Mouse (Mus musculus): ENCODE results near the gene Efhd2.

The Efhd2 gene

DNA sequence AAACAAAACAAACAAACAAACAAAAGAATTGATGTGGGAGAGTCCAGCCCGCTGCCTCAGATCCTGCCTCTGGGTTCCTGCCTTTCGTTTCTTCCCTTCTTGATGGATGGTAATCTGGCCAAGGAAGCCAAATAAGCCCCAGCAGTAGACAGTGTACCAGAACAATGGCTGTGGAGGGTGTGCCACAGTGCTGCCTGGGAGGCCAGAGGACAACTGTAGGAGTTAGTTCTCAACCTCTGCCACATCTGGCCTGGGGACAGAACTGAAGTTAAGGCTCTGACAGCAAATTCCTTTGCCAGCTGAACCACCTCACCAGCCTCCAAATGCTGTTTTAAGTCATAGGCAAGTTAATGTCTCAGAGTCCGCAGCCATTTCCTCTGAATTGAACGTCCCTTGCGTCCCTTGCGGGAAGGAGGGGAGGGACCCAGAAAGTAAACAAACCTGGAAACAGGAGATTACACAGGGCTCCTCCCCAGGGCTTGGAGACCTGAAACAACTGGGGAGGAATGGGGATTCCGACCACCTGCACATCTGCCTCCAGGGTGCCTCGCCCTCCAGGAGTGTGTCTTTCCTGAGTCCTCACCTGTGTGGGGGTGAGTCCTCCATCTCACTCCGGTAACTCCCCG lies 6.7 kb upstream of the Efhd2 start:
- WGBS = 69% methylated on average over 10 of the region's 10 CpGs

DNA sequence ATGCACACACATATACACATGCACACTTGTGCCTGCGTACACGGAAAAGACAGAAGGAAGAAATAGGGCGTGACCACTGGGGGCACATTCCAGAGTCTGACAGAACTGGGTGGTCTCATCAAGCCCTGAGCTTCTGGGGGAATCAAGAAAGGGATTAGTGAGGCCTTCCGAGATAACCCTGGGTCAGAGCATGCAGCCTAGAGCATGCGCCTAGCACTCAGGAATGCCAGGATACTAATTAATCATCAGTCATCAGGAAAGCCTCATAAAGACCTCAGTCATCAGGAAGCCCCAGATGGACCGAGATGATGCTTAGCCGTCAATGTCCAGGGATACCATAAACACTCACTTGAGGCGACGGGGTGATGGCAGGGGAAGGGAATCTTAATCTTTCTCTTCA lies 5.2 kb upstream of the Efhd2 start:
- WGBS = 89% methylated on average over 9 of the region's 9 CpGs

DNA sequence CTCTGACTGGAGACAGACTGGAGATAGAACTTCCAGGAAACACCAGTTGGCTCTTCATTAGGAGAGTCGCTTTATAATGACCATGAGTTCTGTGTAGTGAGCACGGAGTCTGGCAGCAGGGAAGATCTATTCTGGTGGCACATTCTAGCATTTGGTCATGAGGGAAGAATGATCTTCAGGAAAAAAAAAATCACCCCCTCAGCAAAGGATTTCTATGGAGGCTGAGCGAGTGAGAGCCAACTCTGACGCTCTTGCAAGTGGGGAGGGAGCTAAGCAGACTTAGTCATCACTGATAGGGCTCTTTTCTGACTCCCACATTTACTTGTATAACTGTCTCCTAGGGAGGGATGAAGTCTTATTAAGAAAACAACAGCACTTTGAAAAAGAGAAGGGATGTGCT lies 4.4 kb upstream of the Efhd2 start:
- WGBS = 31% methylated on average over 4 of the region's 4 CpGs

DNA sequence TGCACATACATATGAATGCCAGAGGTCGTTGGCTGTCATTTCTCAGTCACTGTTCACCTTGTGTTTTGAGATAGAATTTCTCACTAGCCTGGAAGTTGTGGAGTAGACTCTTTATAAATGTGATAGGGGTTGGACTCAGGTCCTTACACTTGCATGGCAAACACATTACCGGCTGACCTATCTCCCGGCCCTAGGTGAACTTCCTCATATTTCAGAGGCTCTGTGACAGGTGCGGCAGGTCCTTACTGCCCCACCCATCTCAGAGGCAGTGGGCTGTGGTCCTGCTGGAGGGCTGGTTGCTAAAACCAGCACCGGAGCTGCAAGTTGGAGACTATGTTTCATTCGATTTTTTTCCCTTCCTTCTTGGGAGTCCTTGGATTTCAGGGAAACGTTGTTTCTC lies 3.9 kb upstream of the Efhd2 start:
- 47% methylated on average over 7 of the region's 7 CpGs for WGBS

DNA sequence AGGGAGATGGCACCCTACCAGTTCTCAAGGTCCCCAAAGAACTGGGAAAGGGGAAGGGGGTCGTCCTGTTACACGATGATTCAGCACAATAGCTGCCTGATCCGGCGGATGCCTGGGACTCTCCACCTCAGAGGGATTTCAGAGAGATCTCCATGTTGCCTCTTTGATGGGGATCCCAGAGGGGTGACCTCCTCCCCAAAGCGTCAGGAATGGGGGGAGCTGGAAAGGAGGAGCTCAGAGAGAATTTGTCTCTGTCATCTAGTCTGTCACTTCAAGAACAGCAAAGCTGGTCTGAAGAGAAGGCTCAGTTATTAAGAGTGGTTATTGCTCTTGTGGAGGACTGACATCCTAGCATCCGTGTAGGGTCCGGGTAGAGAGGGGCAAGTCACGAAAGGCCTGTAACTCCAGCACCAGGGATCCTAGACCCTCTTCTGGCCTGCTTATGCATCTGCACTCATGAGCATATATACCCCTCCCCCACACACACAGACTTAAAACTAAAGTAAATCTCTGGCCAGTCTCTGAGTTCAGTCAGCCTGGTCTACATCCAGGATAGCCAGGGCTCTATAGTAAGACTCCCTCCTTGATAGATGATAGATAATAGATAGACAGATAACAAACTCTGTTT lies 875 bp upstream of the Efhd2 start:
- WGBS = 25% methylated on average over 8 of the region's 8 CpGs

DNA sequence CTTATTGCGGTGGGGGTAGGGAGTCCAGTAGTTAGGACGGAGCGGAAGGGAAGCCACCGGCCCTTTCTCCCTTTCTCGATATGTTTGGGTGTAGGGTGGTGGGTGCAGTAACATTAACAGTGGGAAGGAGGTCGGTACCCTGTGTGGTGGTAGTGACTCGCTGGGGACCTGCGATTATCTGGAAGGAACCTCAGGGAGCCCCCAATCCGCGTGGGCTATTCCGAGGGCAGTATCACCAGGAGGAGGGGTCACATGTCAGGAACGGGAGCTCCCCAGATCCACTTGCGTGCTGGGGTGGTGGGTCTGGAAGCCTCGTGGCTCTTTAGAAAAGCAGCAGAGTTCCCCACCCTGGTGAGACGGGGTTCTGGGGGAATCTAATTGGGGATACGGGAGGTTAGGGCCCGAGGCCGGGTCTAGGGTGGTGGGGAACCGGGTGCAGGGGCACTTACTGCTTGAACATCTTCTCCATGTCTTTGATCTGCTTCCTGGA lies 564 bp downstream of the Efhd2 start:
- WGBS = under 1% methylated on average over 19 of the region's 19 CpGs

DNA sequence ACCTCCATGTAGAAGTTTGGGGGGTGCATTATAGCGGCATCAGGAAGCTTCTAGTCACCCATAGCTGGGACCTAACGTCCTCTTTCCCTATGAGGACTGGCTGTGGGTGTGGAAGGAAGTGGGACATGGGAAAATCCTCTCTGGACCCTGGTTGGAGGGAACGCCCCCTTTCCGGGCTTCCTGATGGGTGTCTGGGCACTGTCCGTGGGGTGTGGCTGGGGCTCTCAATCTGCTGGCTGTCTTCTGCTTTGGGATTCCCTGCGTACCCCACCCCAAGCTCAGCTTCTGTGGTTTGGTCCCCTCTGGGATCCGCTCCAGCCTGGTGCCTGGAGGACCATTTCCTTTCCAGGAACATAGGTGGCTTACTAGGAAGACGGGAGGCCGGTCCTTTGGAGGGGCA lies 1.7 kb downstream of the Efhd2 start:
- 32% methylated on average over 9 of the region's 9 CpGs for WGBS

DNA sequence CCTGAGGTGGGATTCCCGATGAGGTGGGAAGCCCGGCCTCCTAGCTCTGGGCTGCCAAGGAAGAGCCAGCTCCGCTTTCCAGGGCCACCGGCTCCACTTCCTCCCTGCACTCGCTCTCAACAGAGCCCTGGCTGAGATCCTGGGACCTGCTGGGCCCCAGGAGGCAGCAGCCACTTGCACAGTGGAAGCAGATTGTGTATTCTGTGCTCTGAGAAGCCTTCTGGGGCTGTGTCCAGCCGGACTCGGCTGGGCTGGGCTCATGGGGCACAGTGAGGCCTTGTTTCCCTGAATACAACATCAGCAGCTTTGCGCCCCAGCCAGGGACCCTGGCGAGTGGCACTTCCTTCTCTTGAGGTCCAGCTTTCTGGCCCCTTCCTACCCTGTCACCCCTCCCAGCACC lies 2.8 kb downstream of the Efhd2 start:
- WGBS = 42% methylated on average over 9 of the region's 9 CpGs

DNA sequence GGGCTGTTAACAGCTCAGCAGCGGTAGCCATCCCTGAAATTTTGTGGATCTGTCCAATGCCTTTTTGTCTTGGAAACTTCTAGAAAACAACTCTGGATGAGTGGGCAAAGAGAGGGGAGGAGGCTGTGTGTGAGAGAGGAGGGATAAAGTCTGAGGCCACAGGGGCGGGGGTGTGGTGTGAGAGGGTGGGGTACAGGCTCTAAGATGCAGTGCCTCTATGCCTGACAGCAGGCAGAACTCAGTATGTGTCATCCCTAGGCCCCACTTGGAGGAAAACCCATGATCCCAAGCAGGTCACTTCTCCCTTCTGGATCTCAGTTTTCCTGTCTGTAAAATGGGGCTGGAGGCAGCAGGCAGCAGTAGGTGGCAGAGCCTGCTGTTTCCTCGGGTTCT lies 3.4 kb downstream of the Efhd2 start:
- WGBS = 63% methylated on average over 3 of the region's 3 CpGs

DNA sequence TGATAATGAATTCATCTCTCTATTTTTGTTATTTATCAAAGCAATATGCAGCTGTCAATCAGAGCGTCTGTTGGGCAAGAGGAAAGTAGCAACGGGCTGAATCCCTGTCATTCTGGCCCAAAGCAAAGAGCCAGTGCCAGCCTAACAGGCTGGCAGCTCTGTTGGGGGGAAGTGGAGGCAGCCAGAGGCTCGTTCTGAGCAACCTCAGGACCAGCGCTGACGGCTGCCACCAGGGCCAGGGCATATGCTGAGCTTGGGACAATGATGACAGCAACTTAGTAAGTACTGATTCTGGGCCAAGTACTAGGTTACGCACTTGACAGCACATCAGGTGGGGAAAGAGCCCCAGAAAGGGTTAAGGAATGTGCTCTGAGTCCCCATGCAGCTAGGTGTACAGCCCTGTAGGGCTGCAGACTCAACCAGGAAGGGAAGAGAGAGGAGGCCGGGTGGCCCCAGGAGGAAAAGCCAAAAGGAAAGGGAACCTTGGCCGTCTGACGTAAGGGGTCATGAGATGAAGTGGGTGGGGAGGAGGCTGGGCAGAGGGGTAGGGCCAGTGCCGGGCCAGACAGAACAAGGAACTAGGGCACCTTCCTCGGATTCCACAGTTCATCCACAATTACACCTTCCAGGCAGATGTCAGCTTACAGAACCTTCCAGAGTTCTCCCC lies 3.9 kb downstream of the Efhd2 start:
- WGBS = 50% methylated on average over 11 of the region's 11 CpGs

DNA sequence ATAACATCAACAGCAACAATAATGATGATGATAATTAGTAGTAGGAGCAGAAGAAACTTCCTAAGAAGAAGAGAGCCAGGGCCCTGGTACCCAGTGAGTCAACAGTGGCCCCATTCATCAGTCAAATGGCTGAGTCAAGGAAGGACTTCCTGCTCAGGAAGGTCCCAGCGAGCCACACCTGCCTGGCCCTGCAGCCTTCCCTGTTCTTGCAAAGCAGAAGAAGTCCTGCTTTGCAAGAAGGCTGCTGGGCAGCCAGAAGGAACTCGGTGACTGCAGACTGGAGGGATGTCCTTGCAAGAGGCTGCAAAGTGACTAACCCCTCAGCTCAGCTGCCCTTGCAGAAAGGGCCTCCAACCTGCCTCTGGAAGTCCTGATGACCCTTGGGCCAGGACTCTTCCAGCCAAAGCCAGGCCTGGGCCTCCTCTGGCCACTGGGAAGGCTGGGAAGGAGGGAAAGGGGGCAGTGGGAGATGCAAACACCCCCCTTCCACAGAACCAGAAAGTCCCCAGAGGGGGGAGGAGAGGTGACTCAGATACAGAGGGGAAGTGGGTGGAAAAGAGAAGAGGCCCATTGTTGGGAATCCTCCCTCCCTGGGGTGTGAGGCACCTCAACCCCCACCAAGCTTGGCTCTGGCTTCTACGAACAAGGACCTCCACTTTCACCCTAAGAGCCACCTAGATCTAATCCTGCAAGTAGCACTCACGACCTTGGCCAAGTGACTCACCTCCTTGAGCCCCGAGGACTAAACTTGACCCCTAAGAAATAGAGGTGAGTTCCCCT lies 5.1 kb downstream of the Efhd2 start:
- WGBS = 66% methylated on average over 5 of the region's 5 CpGs

DNA sequence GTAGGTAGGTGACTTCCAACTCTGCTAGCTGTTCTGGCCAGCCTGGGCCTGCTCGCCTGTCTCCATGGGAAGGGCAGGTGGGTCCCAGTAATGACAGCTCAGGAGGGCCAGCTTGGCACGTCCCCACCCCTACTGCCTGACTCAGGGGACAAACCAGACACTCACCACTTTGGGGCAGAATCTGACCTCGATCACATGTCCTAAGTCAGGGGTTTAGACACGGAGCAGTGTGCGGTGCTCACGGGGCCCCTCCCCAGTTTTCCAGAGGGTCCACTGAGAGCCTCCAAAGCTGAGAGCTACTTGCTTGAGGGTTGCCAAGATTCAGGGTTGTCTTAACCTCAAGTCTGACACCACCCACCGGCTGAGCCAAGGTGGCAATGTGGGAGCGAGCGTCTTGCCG lies 6.7 kb downstream of the Efhd2 start:
- WGBS = 64% methylated on average over 10 of the region's 10 CpGs

DNA sequence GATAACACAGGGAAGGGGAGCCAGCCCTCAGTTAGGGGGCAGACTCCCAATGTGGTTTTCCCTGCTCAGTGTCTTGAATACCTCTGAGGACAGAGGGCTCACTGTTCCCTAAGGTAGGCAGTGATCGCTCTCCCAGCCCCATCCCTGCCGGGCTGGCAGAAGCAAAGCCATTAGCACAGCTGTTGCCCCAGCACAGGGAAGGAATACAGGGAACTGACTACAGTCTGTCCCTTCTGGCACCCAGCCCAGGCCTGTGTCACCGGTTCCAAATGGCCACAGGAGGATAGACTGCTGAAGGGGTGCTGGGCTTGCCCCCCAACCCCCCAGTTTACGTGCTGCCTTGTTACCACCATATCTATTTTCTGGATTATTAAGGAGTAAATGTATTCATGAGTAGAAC lies 7.2 kb downstream of the Efhd2 start:
- whole genome bisulfite sequencing = 34% methylated on average over 4 of the region's 4 CpGs

DNA sequence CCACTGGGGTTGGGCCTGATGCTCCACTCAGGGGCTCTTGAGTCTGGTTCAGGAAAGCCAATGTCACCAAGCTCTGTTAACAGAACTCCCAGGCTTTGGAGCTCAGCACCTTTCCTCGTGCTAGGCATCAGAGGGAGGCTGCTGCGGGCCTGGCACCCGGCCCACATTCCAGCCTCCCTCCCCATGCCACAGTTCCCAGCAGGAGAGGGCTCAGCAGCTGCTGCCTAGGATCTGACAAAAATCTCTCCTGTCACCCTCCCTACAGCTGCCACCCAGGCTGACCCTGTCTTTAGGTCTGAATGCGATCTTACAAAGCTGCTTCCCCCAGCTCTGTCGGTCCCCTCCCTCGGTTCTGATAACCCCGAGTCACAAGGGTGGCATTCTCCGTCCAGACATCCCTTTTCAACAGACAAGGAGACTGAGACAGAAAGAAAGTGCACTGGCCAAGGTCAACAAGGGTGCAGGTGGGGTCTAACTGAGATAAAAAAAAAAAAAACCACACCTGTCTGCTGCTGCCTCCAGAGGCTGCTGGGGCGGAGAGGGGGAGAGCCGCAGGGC lies 7.7 kb downstream of the Efhd2 start:
- whole genome bisulfite sequencing = 24% methylated on average over 10 of the region's 10 CpGs

DNA sequence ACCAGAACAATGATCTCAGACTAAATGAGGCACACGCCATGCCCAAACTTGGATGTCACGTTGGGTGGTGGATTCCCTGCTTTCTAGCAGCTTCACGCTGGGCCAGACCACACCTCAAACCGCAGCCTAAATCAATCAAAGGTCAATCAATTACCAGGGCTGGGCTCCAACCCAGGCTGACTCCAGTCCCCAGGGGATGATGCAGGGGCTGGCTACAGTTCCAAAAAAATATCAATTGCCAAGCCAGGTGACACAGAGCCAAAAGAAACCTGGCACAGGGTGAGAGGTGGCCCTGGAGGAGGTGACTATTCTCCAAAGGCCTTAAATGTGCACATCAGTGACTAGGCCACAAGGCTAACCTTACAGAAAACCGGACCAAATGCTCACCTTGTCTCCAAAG lies 9.1 kb downstream of the Efhd2 start:
- 85% methylated on average over 5 of the region's 5 CpGs for WGBS

DNA sequence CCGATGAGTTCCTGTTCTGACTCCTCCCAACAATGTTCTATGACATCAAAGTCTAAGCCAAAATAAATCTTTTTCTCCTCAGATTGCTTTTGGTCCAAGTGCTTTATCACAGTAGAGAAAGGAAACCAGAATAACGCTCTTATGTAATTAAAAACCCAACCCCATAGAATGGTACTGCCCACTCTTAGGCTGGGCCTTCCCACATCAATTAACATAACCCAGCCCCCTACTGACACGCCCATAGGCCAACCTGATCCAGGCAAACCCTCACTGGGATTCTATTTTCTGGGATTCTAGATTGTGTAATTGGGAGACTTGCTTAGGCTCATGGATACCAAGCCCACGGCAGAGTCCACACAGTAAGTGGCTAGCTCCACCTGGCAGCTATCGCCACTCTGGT lies 9.7 kb downstream of the Efhd2 start:
- WGBS = 64% methylated on average over 5 of the region's 5 CpGs

DNA sequence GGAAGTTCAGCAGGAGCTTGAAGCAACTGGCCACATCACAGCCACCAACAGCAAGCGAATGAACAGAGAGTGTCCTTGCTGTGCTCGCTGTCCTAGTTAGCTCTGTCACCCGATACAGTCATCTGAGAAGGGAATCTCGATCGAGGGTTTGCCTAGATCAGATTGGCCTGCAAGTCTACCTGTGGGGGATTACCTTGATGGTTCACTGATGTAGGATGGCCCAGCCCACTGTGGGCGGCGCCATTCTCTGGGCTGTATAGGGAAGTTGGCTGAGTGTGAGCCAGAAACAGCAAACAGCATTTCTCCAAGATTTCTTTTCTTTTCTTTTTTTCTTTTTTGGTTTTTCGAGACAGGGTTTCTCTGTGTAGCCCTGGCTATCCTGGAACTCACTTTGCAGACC lies 10.2 kb downstream of the Efhd2 start:
- WGBS = 86% methylated on average over 8 of the region's 8 CpGs

DNA sequence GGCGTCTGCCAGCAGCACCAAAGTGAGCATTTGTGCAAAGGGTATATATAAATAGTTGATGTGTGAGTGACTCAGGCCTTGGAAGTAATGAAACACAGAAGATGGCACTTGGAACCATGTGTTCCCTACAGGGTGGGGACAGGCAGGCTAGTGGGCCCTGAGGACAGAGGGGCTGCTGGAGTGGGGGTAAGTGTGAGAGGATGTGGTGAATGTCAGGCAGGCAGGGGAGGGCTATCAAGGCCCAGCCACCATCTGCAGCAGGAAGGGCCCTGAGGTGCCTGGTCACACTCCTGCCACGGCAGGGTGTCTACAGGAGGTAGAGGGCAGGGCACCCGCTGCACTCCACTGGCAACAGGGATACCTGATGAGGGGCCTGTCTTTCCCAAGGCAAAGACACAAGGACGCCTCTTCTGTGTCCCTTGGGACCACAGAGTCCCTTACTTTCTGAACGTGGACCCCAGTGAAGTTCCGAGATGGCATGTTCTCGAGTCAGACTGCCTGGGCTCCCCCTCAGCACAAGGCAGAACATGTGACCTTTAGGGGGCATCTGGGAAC lies 10.9 kb downstream of the Efhd2 start:
- WGBS = 84% methylated on average over 7 of the region's 7 CpGs

DNA sequence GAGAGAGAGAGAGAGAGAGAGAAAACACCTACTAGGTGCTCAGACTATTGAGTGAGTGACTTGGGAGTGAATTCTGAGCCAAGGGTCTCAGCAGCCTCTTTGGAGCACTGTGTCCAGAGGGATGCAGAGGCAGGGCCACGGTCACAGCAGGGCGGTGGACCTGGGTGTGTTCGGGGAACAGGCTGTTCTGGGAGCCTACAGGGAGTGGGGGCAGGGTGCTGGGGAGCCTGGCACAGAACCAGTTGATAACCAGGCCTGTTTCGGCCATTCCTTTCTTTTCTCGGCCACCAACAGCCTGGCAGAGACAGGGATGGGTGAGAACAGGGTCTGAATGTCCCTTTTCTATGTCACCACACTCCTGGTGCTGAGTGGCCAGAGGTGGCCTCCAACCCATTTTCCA lies 11.9 kb downstream of the Efhd2 start:
- WGBS = 62% methylated on average over 5 of the region's 5 CpGs

DNA sequence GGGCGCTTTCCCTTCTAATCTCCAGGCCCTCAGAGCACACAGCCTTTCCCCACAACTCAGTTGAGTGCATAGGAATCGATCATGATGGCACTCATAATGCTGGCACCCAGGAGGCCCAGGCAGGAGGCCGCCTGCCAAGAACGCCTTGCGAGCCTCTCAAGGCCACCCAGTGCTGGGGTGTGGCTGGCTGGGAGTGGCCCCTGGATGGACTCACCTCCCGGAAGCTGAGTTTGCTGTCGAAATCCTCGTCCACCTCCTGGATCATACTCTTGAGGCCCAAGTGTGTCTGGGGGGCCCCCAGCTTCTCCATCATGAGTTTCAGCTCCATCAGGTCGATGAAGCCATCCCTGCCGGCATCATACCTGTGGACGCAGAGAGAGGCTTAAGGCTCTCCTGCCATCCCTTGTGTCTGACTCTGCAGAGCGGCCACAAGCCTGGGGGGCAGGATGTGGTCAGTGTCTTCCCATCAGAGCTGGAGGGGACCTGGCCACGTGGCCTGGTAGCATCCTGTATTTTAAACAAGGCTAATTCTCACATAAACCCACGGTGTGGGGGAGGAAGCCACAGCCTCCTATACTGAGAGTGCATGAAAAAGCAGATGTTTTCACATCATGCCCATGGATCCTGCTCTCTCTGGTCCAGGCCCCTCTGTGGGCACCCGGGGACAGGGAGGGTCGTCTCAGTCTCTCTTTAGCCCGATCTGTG lies 13.0 kb downstream of the Efhd2 start:
- 81% methylated on average over 17 of the region's 17 CpGs for WGBS

DNA sequence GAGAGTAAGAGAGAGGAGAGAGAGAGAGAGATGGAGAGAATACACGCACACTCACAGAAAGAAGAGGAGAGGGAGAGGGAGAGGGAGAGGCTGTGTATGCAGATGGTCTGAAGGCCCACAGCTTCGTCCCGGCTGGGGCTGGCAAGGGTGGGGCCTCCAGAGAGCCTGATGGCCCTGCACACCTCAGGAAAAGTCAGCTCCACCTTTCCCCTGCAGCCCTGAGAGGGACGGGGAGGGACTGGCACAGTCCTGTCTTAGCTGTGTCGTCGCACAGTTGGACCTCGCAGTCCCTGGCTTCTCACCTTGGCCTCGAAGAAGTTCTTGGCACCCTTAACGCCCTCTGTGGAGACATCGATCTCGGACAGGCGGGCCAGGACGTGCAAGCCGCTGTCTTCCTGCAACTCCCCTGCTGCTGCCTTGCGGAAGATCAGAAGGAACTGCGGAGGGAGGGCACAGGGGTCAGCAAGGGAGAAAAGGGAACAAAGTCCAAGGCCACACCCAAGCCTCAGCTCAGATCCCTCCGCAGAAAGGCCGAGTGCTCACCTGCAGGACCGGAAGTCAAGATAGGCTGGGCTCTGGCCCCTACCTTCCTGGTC lies 14.4 kb downstream of the Efhd2 start:
- 71% methylated on average over 19 of the region's 19 CpGs for WGBS

Measured in cerebral cortex, adult 2 months (tissue).